Mouse (Mus musculus) lung, postnatal 0 days (tissue): ENCODE data around the gene Hid1.

ENCODE experiments used
- CTCF ChIP-seq: IDR thresholded peaks from 2 replicates; pipeline ENCODE4 v1.5.1; 2016; ENCODE audit warnings: antibody characterized with exemption, mild to moderate bottlenecking
- EP300 ChIP-seq: IDR thresholded peaks from 2 replicates; pipeline ENCODE4 v1.6.1; 2016; ENCODE audit warnings: antibody characterized with exemption, mild to moderate bottlenecking, control low read depth

DNA sequence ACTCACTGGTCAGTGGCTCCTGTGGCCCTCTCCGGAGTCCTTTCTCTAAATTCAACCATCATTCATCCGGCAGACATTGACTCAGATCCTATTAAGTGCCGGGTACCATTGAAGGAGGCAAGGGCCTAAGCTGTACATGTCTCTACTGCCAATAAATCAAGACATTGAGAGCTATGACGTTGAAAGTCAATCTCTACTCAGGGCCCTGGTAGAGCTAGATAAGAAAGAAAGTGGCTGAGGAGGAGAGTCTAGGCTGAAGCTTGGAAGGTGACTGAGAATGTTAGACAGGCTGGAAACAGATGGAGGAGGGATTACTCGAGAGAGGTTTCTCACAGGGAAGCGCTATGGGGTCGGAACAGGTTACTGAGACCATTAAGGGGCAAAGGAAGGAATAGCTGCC is 2.8 kb upstream of the Hid1 start:
- no peak for TF ChIP-seq CTCF
- TF ChIP-seq EP300 = no peak
